Mouse (Mus musculus) embryo, embryonic 10.5 days (tissue): ENCODE results near the gene Cask.

Experiments
- DNase-seq: peaks from one replicate; pipeline ENCODE4 v3.0.0-alpha.2; 2015; ENCODE audit warnings: low spot score

Cask gene

GRCm38 (mm10) chrX:13720296-13720829 is 130.8 kb downstream of the Cask start:
- no peak for DNase-seq

DNA sequence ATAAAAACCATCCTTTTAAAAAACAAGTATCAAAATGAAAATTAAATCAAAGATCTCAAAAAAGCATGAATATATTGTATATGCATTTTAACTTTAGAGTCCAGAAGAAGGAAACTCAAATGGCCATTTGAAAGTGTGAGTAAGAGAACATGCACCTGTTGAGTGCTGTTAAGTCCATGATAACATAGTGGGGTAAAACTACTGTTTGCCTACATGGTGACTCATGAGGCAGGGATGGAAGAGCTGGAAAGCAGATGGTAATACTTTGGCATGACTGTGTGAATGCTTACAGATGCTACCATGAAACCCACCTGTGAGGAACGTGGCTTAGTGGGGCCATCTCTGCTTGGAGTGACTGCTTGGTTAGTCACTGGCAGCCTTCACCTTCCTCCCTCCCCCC is 132.9 kb downstream of the Cask start:
- no peak for DNase-seq

- DNase-seq: no peak
These were observed 134.2 kb downstream of the Cask start for GRCm38 (mm10) chrX:13716796-13717569.

DNA sequence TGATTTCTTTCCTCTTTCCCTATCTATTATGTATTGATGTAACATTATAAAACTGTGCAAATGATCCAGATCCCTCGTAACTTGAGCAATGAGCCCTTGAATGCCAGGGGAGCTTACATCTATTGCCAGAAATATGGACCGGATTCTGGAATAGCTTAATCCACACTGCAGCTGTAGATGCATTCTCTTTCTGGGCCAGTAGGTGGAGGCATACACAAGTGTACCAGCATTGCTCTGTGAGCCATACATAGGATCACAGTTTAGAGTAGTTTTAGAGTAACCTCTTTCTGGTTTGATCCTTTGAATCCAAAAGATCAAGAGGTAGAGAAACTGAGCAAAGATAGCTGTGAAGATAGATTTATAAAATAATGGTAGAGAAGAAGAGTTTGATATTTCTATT is 141.0 kb downstream of the Cask start:
- peak; percentile 68 for DNase-seq

DNA sequence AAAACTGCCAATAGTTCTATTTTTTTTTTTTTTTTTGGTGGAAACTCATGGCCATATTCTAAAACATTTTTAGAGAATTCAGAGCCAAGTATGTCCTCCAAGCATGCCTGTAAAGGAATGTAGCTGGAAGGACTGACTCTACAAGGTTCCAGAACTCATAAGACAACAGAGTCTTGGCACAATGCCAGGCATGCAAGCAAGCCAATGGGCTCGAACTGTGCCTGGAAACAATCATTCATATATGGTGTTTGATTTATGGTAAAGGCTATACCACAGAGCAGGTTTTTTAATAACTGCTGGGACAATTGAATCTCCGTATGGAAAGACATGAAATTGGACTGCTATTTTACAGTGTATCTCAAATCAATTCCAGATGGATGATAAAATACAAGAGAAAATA is 146.1 kb downstream of the Cask start:
- DNase-seq: no peak

GRCm38 (mm10) chrX:13700681-13701080 is 150.5 kb downstream of the Cask start:
- no peak for DNase-seq

DNA sequence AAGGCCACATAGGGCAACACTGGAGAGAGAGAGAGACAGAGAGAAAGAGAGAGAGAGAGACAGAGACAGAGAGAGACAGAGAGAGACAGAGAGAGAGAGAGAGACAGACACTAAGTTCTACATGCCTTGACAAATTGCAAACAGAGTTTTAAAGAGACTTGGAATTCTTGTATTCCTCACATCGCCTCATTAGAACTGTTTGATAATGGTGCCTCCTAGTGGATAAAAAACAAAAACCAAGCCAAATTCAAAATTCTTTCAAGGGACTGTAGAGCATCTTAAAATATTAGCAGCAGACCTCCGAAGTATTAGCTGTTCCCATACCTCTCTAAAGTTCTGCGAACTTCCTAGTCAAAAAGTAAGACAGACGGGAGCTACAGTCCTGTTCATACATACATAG is 159.3 kb downstream of the Cask start:
- no peak for DNase-seq

DNA sequence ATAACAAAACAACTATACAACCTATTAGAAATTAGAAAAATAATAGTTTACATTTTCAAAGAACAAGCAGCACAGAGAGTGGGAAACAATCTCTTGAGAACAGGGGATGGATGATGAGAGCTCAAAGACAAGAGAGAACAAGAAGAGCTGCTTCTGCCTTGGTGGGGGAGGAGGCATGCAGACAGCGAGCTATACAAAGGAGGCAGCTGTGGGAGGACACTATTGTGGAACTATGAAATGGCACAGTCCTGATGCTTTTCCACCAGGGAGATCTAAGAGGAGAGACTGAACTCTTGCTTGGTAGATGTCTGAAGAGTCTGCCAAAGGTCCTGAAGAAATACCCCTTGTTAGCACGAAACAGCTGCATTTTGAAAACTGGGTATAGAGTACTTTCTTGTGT is 162.8 kb downstream of the Cask start:
- DNase-seq: no peak

GRCm38 (mm10) chrX:13686589-13686988 is 164.6 kb downstream of the Cask start:
- DNase-seq: no peak

- no peak for DNase-seq
These were observed 169.4 kb downstream of the Cask start for GRCm38 (mm10) chrX:13681748-13682147.

DNA sequence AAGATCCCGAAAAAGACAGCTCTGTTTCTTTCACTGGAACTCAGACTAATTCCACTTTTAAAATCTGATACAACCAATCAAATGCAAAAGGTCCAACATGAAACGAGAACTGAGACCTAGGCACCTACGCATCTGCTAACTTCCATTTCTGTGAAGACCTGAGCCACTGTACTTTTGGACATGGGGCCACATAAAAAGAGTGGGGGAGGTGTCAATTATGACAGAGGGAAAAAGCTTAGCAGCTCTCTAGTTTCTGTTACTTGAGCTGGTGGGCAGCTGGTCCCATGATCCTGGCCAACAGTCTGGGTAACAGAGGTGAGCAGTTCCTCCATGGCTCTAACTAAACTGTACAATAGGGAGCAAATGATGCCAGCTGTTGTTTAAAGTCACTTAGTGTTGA is 178.2 kb downstream of the Cask start:
- no peak for DNase-seq

DNA sequence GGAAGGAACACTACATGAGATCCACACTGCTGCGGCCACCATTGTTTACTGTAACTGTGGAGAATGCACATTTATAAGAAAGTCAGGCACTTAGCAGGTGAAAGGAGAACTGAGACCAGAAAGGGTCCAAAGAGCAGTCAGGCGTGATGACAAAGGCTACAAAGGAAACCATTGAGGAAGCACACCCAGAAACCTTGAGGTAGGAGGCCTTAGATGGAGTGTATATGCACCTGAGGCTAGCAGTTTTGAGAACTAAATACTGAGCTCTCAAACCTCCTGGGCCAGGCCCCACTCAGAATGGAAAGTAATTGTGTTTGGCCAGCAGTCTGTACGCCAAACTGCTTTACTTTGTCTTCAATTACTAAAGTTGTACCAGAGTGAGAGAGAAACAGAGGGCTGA is 180.8 kb downstream of the Cask start:
- no peak for DNase-seq

- no peak for DNase-seq
These were observed 182.3 kb downstream of the Cask start for GRCm38 (mm10) chrX:13668867-13669266.

DNA sequence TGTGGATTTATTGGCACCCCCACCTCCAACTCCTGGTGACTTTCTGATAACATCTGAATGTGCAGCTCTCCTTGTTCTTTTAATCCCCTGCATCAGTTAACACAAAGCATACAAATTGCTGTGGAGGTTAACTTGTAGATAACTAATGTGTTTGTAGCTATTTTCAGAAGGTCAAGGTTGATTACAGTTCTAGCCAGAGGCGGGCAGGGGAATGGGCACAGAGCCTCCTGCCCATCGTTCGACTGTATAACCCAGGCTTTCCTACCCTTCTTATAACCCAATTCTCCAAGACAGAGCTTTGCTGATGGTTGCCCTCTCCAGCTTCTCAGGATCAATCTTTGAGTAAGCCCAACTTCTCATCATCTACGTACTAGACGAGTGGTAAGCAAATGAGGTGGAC is 190.1 kb downstream of the Cask start, which contains the start of gene Gpr82:
TSS of gene Gpr82 (plus strand) at position 301 of the 400 bp plus-strand sequence.
- DNase-seq: no peak

- DNase-seq: no peak
These were observed 191.8 kb downstream of the Cask start for GRCm38 (mm10) chrX:13659201-13659890.

- no peak for DNase-seq
These were observed 192.5 kb downstream of the Cask start for GRCm38 (mm10) chrX:13658616-13659140.

GRCm38 (mm10) chrX:13656721-13657120 is 194.4 kb downstream of the Cask start:
- peak; percentile 46 for DNase-seq

DNA sequence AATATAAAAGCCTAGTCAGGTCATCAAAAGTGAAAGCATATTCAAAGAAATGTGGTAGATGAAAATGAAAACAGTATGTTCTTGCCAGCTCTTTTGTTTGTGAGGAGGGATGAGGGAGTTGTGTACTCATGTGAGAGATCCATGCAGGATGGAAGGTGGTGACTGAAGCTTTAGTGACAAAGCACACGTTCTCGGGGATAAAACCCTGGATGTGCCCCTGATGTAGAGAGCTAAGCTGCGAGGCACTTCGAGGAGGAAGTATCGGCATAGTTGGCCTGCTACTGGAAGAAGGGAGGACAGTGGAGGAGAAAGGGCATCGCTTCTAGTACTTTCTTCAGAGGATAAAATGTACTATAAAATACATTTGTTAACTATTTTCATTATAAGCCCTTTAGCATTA is 195.3 kb downstream of the Cask start:
- DNase-seq: no peak

- no peak for DNase-seq
These were observed 196.2 kb downstream of the Cask start for GRCm38 (mm10) chrX:13655005-13655421.

DNA sequence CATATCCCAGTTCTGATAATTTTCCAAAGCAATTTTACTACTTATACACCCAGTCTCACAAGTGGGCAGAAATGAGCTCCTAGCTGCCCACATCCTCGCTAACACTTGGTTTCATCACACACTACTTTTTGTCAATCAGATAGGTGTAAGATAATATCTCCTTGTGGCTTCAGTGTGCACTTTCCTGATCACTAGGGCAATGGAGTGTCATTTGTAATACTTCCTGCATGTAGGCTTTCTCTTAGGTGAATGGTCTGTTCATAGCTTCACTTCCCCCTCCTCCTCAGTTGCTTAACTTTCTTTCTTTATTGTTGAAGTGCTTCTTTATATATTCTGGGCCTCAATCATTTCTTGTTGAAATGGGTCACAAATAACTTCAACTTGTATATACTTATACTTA is 198.9 kb downstream of the Cask start:
- no peak for DNase-seq

DNA sequence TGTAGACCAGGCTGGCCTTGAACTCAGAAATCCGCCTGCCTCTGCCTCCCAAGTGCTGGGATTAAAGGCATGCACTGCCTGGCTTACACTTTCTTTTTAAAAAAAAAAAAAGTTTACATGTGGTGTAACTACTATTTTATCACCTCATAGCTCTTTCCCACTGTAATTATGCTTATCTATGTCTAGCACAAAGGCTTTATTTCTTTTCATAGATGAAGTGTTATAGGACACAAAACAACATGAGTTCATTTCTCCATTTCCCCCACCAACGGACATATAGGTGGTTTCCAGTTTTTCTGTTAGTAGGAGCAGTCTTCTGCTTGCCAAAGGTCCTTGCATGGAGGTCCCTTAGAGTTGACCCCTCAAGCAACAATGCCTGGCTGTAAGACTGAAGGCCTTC is 199.3 kb downstream of the Cask start:
- DNase-seq: no peak

GRCm38 (mm10) chrX:13638894-13639293 is 212.3 kb downstream of the Cask start:
- no peak for DNase-seq

DNA sequence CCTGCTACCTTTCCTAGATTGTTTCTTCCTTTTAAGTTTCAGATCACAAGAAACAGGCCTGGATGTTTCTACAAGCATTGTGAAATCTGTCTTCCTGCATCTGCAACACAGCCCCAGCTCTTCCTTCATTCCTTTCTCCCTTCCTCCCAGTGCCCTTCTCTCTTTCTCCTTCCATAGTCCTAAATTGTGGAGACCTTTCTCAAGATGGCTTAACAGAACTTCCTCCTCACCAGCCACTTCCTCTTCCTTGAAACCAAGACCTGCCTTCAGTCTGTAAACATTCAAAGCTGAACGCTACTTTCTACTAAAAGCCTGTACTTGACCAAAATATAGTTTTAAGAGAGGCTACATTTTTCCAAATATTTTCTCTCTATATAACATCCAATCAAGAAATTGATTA is 214.8 kb downstream of the Cask start:
- no peak for DNase-seq
